Mouse (Mus musculus) A20 (cell line): Measurements from ENCODE around the gene Tmprss5.

ENCODE experiments used
- DNase-seq: peaks from one replicate; pipeline ENCODE4 v3.0.0-alpha.2; 2011; ENCODE audit warnings: low read depth, low spot score

Tmprss5 gene

DNA sequence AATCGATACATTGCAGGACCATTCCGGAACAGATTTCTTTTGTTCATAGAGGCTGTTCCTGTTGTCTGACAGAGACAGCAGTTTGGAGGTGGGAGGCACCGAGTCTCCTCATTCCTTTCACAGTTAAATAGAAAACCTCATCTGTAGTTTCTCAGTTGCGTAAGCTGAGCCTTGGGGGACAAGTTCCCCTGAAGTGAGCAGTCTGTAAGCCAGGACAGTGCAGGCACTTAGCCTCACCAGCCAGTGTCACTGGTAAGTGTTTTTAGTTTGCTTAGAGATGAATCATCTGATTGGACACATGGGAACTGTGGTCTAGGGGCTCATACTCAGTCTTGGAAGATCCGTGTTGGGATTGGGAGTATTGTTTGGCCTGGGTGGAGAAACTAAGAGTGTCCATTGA is at the start of gene Tmprss5:
TSS of gene Tmprss5 (plus strand) at position 154 of the 400 bp plus-strand sequence.
- no peak for DNase-seq

DNA sequence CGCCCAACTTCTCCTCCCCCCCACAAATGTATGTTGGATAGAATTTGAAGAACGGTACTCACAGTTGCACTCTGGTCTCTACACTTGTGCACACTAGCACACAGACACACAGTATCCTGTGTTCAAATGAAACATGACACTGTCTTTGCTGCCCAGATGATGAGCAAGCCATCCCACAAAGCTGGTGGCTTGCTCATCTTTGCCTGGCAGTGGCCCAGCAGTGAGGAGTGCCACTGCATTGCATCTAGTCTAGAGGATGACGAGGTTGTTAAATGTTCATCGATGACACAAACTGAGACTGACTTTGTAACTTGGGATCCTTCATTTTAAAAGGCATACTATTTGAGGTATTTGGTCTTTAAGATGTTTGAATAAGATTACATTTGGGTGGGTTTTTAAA is 46.3 kb upstream of the Tmprss5 start:
- DNase-seq: no peak

- no peak for DNase-seq
Measured at GRCm38 (mm10) chr9:49050901-49051300, 30.2 kb upstream of the Tmprss5 start.

- peak; percentile 64 for DNase-seq
Measured at GRCm38 (mm10) chr9:49051349-49051748, 29.7 kb upstream of the Tmprss5 start.

DNA sequence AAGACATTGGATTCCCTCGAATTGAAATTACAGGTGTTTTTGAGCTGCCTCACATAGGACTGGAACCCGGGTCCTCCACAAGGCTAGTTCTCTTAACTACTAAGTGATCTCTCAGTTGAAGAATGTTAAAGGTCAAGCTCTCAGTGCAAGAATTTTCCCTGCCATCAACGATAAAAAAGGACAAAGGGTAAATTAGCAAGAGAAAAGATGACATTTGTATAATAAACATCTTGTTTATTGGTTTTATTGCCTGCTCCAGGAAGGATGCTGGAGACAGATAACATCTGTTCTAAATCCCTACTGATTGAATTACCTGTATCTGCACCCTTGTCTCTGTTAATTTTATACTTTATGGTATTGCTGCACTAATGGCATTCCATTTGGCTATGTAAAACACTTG is 27.0 kb upstream of the Tmprss5 start:
- no peak for DNase-seq

DNA sequence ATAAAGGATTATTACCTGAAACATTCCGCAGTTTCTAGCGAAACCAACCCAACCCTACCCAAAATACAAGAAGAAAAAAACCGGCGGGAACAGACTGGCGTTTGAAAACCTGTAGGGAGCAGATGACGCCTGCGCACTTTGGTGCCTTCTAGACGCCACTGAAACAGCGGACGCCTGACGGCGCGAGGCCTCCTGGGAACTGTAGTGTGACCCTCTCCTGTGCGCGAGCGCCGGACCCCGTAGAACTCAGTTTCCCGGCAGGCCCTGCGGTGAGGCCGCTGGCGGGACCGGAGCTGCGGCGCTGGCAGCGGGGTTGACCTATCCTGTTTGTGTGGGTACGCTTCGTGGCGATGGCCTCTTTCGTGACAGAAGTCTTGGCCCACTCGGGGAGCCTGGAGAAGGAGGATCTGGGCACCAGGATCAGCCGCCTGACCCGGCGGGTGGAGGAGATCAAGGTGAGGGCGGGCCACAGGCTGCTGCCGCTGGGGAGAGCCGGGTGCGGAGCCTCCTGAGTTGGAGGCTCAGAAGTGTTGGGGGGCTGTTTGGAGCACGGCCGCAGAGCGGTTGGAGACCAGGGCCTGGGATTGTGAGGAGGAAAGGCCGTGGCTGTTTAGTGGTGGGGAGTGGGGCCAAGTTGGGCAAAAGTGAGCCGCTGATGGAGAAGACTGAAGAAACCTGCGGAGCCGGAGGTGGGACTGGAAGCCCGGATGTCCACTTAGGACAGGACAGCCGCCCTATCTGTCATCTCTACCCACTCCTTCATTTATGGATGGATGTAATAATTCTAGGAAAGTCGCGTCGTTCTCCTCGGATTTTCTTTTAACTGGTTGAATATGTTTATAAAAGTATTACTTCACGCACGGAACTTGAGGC is 25.5 kb upstream of the Tmprss5 start, which contains the start of gene Zw10:
TSS of gene Zw10 (plus strand) at position 281 of the 873 bp plus-strand sequence.
- DNase-seq: peak; percentile 96

DNA sequence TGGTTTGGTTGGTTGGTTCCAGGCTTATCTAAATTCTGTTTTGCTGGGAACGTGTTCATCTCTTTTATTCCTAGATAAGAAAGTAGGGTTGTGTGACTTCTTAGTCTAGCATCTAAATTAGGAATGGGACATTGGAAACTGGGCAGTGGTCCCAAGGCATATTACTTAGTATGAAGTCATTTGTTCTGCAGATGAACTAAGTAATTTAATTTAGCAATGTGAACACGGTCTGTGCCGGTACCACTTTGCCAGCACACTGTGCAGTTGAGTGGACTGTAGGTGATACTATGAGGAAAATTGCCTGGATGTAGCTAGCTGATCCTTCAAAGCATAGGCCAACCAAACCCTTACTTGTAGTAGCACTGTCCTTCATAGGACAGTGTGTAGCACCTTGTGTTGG is 4.2 kb upstream of the Tmprss5 start:
- no peak for DNase-seq

GRCm38 (mm10) chr9:49081561-49081960 is 501 bp downstream of the Tmprss5 start:
- DNase-seq: peak; percentile 63

DNA sequence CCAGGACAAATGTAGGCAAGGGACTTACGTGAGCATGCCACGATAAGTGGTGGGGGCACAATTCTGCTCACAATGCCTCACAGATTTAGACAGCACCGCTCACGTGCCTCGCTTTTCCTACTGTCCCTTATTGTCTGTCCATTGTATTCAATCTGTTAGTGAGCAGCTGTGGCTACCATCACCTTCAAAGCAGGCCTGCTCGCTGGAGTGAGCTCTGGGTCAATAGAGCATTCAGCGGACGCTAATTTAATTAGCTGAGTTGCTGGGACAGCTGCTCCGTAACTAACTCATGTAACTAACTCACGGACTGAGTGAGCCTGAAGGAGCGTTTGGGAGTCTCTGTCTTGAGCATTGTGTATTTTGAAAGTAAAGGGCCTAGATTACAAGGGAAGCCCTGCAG is 6.3 kb downstream of the Tmprss5 start:
- no peak for DNase-seq

DNA sequence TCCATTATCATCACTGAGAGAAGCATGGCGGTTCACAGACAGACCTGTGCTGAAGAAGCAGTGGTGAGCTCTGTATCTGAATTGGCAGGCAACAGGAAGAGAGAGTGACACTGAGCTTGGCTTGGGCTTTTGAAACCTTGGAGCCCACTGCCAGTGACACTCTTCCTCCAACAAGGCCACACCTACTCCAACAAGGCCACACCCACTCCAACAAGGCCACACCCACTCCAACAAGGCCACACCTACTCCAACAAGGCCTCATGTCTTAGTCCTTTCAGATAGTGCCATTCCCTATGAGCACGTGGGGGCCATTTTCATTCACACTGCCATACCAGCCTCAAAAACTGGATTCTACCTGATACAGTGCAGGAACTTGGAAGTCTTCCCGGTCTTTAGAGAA is 17.8 kb downstream of the Tmprss5 start:
- no peak for DNase-seq

DNA sequence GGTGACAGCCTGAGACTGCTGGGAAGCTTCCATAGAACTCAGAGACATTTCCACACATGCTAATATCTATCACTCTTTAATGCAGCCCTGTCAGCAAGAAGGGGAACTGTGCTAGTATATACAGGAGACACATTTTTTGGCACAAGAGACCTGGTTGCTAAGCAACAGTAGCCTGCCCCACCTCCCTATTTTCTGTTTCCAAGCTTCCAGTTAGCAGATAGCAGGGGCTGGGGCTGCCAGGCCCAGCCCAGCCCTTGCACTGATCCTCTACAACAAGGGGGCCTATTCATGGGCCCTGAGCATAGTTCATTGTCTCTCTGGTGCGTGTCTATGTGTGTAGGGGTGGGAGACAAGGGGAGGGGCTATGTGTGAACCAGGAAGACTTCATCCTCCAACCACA is 21.3 kb downstream of the Tmprss5 start:
- DNase-seq: no peak

DNA sequence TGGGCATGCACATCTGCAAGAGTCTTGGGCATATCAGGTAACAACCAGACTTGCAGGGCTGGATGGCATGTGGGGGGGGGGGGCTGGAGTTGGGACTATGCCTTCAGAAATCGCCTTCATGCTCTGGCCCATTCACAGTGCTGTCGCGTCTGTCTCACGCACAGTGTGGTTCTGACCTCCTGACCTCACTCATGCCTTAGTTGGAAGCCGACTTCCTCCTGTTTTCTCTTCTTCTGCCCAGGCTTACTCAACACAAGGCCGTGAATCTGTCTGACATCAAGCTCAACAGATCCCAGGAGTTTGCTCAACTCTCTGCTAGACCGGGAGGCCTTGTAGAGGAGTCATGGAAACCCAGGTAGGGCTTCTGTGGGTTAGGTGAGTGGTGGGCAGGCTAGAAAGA is 28.0 kb downstream of the Tmprss5 start:
- no peak for DNase-seq

DNA sequence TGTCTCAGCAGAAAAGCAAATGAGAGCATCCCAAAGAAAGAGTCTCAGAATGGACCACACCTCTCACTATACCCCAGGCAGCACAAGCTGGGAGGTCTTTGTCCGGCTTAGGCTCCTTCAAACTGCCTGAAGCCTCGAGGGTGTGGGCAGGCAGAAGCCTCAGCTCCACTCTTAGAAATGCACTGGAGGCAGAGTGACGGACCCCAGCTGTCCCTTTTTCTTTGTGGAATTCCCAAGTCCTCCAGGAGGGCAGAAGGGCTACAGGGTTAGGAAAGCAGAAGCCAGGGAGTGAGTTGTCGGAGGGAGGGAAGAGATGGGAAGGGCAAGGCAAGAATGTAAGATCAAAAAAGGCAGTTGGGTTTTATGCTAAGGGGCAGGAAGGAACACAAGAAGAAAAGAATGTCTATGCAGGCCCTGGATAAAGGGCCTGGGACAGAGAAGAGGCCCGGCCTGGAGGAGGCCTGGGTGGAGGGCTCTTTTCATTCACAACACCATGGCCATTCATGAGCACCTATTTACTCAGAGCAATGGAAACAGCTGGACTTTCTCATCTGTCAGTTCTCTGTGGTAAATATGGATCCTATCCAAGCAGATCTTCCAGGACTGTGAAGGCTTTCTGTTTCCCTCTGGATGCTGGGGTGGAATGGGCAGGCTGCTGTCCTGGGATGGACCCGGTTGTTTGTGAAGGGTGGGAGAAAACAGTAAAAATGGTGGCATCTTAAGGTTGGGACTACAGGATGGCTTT is 29.6 kb downstream of the Tmprss5 start:
- no peak for DNase-seq

DNA sequence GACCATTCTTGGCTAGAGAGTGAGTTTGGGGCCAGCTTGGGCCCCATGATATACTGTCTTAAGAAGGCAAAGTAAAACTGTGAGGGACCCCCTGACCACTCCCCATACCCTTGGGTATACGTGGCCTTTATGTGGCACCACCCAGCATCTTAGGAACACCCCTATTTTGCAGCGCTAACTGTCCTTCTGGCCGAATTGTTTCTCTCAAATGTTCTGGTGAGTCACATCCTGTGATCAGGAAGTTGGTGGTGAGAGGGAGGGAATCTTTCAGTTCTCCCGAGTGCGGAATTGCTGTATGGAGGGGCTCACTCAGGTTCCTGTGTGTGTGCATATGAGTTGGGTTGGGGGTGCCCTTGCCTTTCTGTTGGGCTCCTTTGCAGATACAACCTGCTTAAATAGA is 30.2 kb downstream of the Tmprss5 start:
- DNase-seq: no peak

- no peak for DNase-seq
Measured at GRCm38 (mm10) chr9:49118271-49118825, 37.3 kb downstream of the Tmprss5 start.

DNA sequence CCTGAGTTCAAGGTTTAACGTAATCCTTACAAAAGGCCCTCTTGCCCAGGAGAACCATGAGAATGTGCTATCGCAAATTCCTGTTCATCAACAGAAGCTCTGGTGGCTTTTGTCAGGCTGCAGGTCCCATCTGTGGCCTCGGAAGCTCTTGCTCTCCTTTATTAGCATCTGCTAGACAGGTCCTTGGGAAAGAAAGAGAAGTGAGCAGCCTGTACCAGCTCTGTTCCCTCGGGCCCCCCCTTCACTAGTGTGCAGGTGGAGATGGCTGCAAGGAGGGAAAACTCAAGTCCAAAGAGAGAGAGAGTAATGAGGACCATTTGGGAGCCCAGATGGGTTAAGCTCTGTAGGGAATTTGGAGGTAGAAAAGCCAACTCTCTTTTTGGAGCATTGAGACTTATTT is 38.7 kb downstream of the Tmprss5 start:
- DNase-seq: peak; percentile 24

DNA sequence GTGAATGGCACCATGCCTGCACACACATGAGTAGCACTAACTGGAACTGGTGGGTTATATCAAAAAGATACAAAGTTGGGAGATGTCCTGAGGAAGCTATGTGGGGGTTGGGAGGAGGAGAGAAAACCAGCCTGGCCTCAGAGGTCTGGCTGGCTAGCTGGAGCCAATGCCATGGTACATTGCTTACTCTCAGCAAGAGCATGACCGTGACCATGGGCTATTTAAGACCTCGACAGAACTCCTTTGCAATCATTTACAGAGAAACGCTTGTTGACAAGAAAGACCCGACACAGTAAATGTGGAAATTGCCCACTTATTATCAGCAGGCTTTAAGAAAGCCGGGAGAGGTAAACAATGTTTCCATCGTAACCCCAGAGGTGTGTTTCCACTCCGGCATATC is 44.6 kb downstream of the Tmprss5 start:
- DNase-seq: no peak

GRCm38 (mm10) chr9:49130514-49131010 is 49.5 kb downstream of the Tmprss5 start:
- DNase-seq: no peak

DNA sequence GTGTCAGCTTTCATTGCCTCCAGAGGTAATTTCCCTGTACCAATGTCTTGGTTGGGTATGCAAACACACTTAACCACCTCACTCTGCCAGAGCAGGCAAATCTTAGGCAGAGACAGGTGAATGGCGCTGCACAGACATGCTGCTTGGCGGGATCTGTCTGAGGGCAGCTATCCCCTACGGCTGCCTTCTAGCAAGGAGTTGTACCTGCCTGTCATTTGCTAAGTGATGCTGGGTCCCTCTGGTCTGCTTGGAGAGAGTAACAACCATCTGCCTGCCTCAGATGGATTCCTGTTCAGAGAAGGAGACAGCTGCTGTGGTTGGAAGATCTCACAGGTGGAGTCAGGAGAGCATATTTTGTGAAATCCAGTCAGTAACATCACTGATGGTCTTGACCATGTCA is 62.8 kb downstream of the Tmprss5 start:
- no peak for DNase-seq

DNA sequence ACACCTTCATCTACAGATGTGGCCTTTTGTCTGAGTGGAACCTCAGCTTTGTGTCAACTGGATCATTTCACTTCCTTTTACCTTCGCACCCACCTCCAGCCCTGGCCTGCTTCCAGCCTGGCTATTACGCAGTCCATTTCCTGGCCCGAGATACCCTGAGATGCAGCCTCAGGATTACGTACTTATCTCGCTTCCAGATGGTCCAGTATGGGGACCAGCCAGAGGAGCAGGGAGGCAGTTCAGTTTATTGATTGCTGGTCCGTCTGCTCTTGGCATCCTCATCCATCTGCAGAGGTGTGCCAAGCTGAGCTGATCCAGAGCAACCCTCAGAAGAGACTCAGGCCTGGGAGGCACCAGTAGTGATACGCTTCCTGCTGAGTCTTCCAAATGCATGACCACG is 64.7 kb downstream of the Tmprss5 start:
- no peak for DNase-seq

GRCm38 (mm10) chr9:49147031-49147430 is 66.0 kb downstream of the Tmprss5 start:
- no peak for DNase-seq
